Mouse (Mus musculus): ENCODE results near the gene Dnah7b. TPM values are rescaled to one million over a fixed set of nuclear protein-coding genes. Genes with fewer than 3 reads are reported as not detected.
"Not testable (repeated sequence)": the region's sequence is repeated elsewhere in the genome, so short reads cannot be mapped to it uniquely, and the experiment has no call there.

Dnah7b gene
- under 1 TPM; 0.11 to 0.23 TPM for total RNA-seq (2021)
- long read RNA-seq, experiment 1, result 0 reads
- long read RNA-seq, experiment 2, result 0 reads

- no peak for DNase-seq
Measured at GRCm38 (mm10) chr1:46066015-46066414, at the start of gene Dnah7b. Gene Dnah7b, plus strand, starts transcription at chr1:46066315.

GRCm38 (mm10) chr1:46018382-46018977, 47.6 kb upstream of the Dnah7b start:
- DNase-seq, result no peak

- DNase-seq, result no peak
Measured at GRCm38 (mm10) chr1:46022262-46022661, 43.9 kb upstream of the Dnah7b start.

- no peak for DNase-seq
Measured at GRCm38 (mm10) chr1:46031993-46032555, 34.0 kb upstream of the Dnah7b start.

- DNase-seq, result no peak
Measured at GRCm38 (mm10) chr1:46048188-46048587, 17.9 kb upstream of the Dnah7b start.

- DNase-seq, result peak; percentile 31
Measured at GRCm38 (mm10) chr1:46066484-46067251, 553 bp downstream of the Dnah7b start.

GRCm38 (mm10) chr1:46068787-46069186, 2.7 kb downstream of the Dnah7b start:
- DNase-seq, result not testable (repeated sequence)

- no peak for DNase-seq
Measured at GRCm38 (mm10) chr1:46077891-46078290, 11.8 kb downstream of the Dnah7b start.

GRCm38 (mm10) chr1:46100484-46100883, 34.4 kb downstream of the Dnah7b start:
- DNase-seq, result no peak

GRCm38 (mm10) chr1:46112606-46113005, 46.5 kb downstream of the Dnah7b start:
- DNase-seq, result not testable (repeated sequence)

- not testable (repeated sequence) for DNase-seq
Measured at GRCm38 (mm10) chr1:46117179-46117578, 51.1 kb downstream of the Dnah7b start.

GRCm38 (mm10) chr1:46128058-46128457, 61.9 kb downstream of the Dnah7b start:
- DNase-seq, result no peak

GRCm38 (mm10) chr1:46196835-46197234, 130.7 kb downstream of the Dnah7b start:
- DNase-seq, result not testable (repeated sequence)

- DNase-seq, result not testable (repeated sequence)
Measured at GRCm38 (mm10) chr1:46201169-46201568, 135.1 kb downstream of the Dnah7b start.

- DNase-seq, result not testable (repeated sequence)
Measured at GRCm38 (mm10) chr1:46210014-46210588, 144.0 kb downstream of the Dnah7b start.

GRCm38 (mm10) chr1:46222704-46223103, 156.6 kb downstream of the Dnah7b start:
- not testable (repeated sequence) for DNase-seq

- not testable (repeated sequence) for DNase-seq
Measured at GRCm38 (mm10) chr1:46226136-46226535, 160.0 kb downstream of the Dnah7b start.

GRCm38 (mm10) chr1:46268841-46269240, 202.7 kb downstream of the Dnah7b start:
- DNase-seq, result not testable (repeated sequence)

- no peak for DNase-seq
Measured at GRCm38 (mm10) chr1:46271927-46272326, 205.8 kb downstream of the Dnah7b start.

GRCm38 (mm10) chr1:46278057-46278910, 212.2 kb downstream of the Dnah7b start:
- not testable (repeated sequence) for DNase-seq

GRCm38 (mm10) chr1:46278911-46279565, 212.9 kb downstream of the Dnah7b start:
- not testable (repeated sequence) for DNase-seq

Measured in gastrocnemius, postnatal 25 days (tissue).